Mouse (Mus musculus): ENCODE results near the gene Etfa. TPM values are rescaled to one million over a fixed set of nuclear protein-coding genes. Genes with fewer than 3 reads are reported as not detected.

Gene Etfa
- total RNA-seq (2023), result 10 to 100 TPM; 33.8 to 34.5 TPM

DNA sequence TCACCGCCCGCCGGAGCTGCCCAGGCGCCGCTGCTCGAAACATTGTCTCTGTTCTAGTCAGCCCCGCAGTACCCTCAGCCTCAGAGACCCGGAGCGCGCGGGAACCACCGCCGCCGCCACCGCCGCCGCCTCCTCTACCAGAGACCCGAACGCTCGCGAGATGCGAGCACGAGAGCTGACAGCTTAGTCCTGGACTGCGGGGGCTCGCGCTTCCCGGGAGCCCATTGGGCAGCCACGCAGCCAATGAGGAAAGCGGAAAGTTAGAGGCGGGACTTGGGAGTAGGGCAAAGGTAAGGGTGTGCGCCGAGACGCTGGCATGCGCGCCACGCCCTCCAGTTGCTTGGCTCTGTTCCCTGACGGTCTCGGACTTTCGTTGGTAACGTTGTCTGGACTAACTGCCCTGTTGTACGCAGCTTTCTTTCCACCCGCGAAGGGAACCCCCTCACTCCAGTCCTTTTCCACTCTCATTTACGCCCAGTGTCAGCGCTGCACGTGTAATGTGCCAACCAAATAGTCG lies at the start of gene Etfa:
Gene Etfa, minus strand, starts transcription at position 217 of the 517 bp plus-strand sequence.

DNA sequence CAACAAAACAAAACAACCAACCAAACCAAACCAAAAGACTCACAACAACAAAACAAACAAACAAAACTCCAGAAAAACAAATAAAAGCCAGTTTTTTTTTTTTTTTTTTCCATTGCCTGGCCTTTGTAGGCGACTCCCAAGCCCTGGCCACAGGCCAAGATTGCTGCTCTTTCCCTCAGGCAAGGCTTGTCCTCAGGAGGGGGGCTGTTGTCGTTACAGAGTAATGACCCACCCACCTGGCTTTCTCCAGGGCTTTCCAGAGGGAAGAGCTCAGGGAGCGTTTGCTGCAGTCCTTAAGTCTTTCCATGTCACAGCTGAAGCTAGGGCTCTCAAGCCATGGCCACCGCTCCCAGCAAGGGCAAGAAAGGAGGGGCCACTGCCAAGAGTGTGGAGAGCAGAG lies 26.3 kb upstream of the Etfa start, which contains the start of gene Isl2:
Gene Isl2, plus strand, starts transcription at position 296 of the 400 bp plus-strand sequence.

Other genes starting within 250 kb of the Etfa start
- gene Nrg4, start 185.4 kb downstream of the Etfa start, total RNA-seq (2023), result 10 to 100 TPM in 1 of 2 experiments, 1 to 10 TPM in 1; 8.7 to 12.9 TPM
- gene Tmem266, start 185.3 kb downstream of the Etfa start, total RNA-seq (2023), result not detected
- gene Isl2, start 26.4 kb upstream of the Etfa start, total RNA-seq (2023), result not detected

Data from neutrophil, adult 59 days (primary cell).